Comparison of ENCODE assay signal across 12 mouse cellular contexts in genomic region chr17:79147883-79148282, GRCm38 (mm10).
"Had no signal": no experiment of that assay in that cellular context is flagged by ENCODE, and none has a peak within 500 bp of the region (broad histone marks: within the 10 kb centered on the region; RNA-seq: fewer than 3 reads in every experiment).

No protein-coding gene starts in this region.

- H3K9ac ChIP-seq: liver, embryonic 15.5 days; midbrain, embryonic 12.5 days; neural tube, embryonic 13.5 days had no signal

- ATAC-seq: intestine, postnatal 0 days; midbrain, embryonic 16.5 days had no signal

- H3K4me2 ChIP-seq: liver, embryonic 11.5 days; liver, embryonic 15.5 days; midbrain, embryonic 12.5 days; neural tube, embryonic 13.5 days had no signal

- H3K27ac ChIP-seq: left cerebral cortex, adult 2 months; limb, embryonic 10.5 days; liver, embryonic 15.5 days; midbrain, embryonic 12.5 days; neural tube, embryonic 13.5 days had no signal

- H3K27me3 ChIP-seq: liver, embryonic 15.5 days; midbrain, embryonic 12.5 days; neural tube, embryonic 13.5 days had no signal

- H3K9me3 ChIP-seq: limb, embryonic 10.5 days; liver, embryonic 15.5 days; midbrain, embryonic 12.5 days; neural tube, embryonic 13.5 days had no signal

- H3K4me1 ChIP-seq: liver, embryonic 15.5 days; midbrain, embryonic 12.5 days; neural tube, embryonic 13.5 days had no signal

- H3K4me3 ChIP-seq: left cerebral cortex, adult 2 months; limb, embryonic 10.5 days; liver, embryonic 15.5 days; midbrain, embryonic 12.5 days; neural tube, embryonic 13.5 days had no signal

- DNase-seq: kidney, adult 8-10 months; kidney, postnatal 25 days; right cerebral cortex, postnatal 14 days; thymus, postnatal 36 days had no signal

- H3K36me3 ChIP-seq: limb, embryonic 10.5 days; liver, embryonic 15.5 days; midbrain, embryonic 12.5 days; neural tube, embryonic 13.5 days had no signal
